Mouse (Mus musculus) mouse embryonic stem cell (cell line): ENCODE results near the gene Gm20388.

Source experiments
- in situ Hi-C, 2 experiments: fragments of 300-500 bp; cut with MboI; formaldehyde crosslinking; loops; 1 replicate in 1 of 2; 3 replicates in 1 of 2; pipeline ENCODE4 v1.14.3; 2019 to 2020; ENCODE audit warnings: low sequenced_read_pairs in 2 of 2, low pct_unique_long_range_greater_than_20kb in 1 of 2, mixed read lengths in 1 of 2; ENCODE audit not compliant: unreplicated experiment in 1 of 2

The Gm20388 gene

GRCm38 (mm10) chr8:122368494-122368893 lies 2457.9 kb downstream of the Gm20388 start:
- in situ Hi-C loops = no loop called here

GRCm38 (mm10) chr8:122369665-122370064 lies 2459.0 kb downstream of the Gm20388 start:
- in situ Hi-C loops = no loop called here

- in situ Hi-C loops = no loop called here
Measured at GRCm38 (mm10) chr8:122371706-122372105, 2461.1 kb downstream of the Gm20388 start.

- in situ Hi-C loops = no loop called here
Measured at GRCm38 (mm10) chr8:122375320-122375719, 2464.7 kb downstream of the Gm20388 start.

- in situ Hi-C loops = no loop called here
Measured at GRCm38 (mm10) chr8:122375751-122376364, 2465.2 kb downstream of the Gm20388 start.

GRCm38 (mm10) chr8:122376365-122377231 lies 2466.0 kb downstream of the Gm20388 start, which contains the start of gene Zc3h18:
Zc3h18 (plus strand) TSS chr8:122376609.
- in situ Hi-C loops = no loop called here

GRCm38 (mm10) chr8:122383039-122383438 lies 2472.4 kb downstream of the Gm20388 start:
- in situ Hi-C loops = no loop called here

GRCm38 (mm10) chr8:122389357-122389756 lies 2478.7 kb downstream of the Gm20388 start:
- in situ Hi-C loops = no loop called here

GRCm38 (mm10) chr8:122390758-122391157 lies 2480.1 kb downstream of the Gm20388 start:
- in situ Hi-C loops = no loop called here

- in situ Hi-C loops = no loop called here
Measured at GRCm38 (mm10) chr8:122393717-122394116, 2483.1 kb downstream of the Gm20388 start.

GRCm38 (mm10) chr8:122395291-122395690 lies 2484.7 kb downstream of the Gm20388 start:
- in situ Hi-C loops = no loop called here

- in situ Hi-C loops = no loop called here
Measured at GRCm38 (mm10) chr8:122398186-122398585, 2487.5 kb downstream of the Gm20388 start.

GRCm38 (mm10) chr8:122405146-122405805 lies 2494.6 kb downstream of the Gm20388 start:
- in situ Hi-C loops = no loop called here

- in situ Hi-C loops = no loop called here
Measured at GRCm38 (mm10) chr8:122407678-122408077, 2497.0 kb downstream of the Gm20388 start.

GRCm38 (mm10) chr8:122414311-122414710 lies 2503.7 kb downstream of the Gm20388 start:
- in situ Hi-C loops = no loop called here

- in situ Hi-C loops = no loop called here
Measured at GRCm38 (mm10) chr8:122415554-122415953, 2504.9 kb downstream of the Gm20388 start.

GRCm38 (mm10) chr8:122419881-122420555 lies 2509.4 kb downstream of the Gm20388 start:
- in situ Hi-C loops = no loop called here

- in situ Hi-C loops = no loop called here
Measured at GRCm38 (mm10) chr8:122421376-122422070, 2510.9 kb downstream of the Gm20388 start, which contains the start of gene Il17c. Il17c (plus strand) TSS chr8:122422020.
